Mouse (Mus musculus) intestine, embryonic 16.5 days (tissue): ENCODE measurements around the gene Stard10. TPM values are rescaled to one million over a fixed set of nuclear protein-coding genes. Genes with fewer than 3 reads are reported as not detected.
A peak's percentile ranks its signal among the peaks of the same experiment; 100 is the strongest.

Source experiments
- ATAC-seq: fragments of 200-750 bp; cut with Nextera tagmentation; 2 replicates; pipeline ENCODE4 v1.8.0; 2017; ENCODE audit warnings: moderate TSS enrichment, moderate library complexity
- H3K27ac ChIP-seq: fragments of 300-500 bp; sonication (generic); 2 replicates; pipeline ENCODE4 v1.5.1; 2014; ENCODE audit warnings: mild to moderate bottlenecking, low read length
- H3K27me3 ChIP-seq: fragments of 300-500 bp; sonication (generic); replicated peaks from 2 replicates; pipeline ENCODE4 v1.6.1; 2014; ENCODE audit warnings: low read length, control low read depth, mixed read lengths; ENCODE audit not compliant: control insufficient read depth, insufficient read depth
- H3K36me3 ChIP-seq: fragments of 300-500 bp; sonication (generic); 2 replicates; pipeline ENCODE4 v1.6.1; 2014; ENCODE audit warnings: low read length, control low read depth; ENCODE audit not compliant: control insufficient read depth, insufficient read depth
- H3K4me1 ChIP-seq: fragments of 300-500 bp; sonication (generic); 2 replicates; pipeline ENCODE4 v1.6.1; 2014; ENCODE audit warnings: low read length, control low read depth, mixed read lengths; ENCODE audit not compliant: control insufficient read depth, insufficient read depth
- H3K4me2 ChIP-seq: fragments of 300-500 bp; sonication (generic); 2 replicates; pipeline ENCODE4 v1.6.1; 2014; ENCODE audit warnings: low read depth, low read length, control low read depth
- H3K4me3 ChIP-seq: fragments of 300-500 bp; sonication (generic); 2 replicates; pipeline ENCODE4 v1.5.1; 2014; ENCODE audit warnings: mild to moderate bottlenecking, low read length
- H3K9ac ChIP-seq: fragments of 300-500 bp; sonication (generic); 2 replicates; pipeline ENCODE4 v1.6.1; 2014; ENCODE audit warnings: low read depth, low read length
- H3K9me3 ChIP-seq: fragments of 300-500 bp; sonication (generic); 2 replicates; pipeline ENCODE4 v1.6.1; 2016; ENCODE audit warnings: low read length, control low read depth; ENCODE audit not compliant: control insufficient read depth
- WGBS: fragments of 180-500 bp; shearing (Covaris S2); extraction: QIAGEN DNeasy Blood & Tissue Kit; methylation state at CpG from one replicate; pipeline ENCODE4 v1.1.7; 2014; 5-methylcytosine and 5-hydroxymethylcytosine counted together
- polyA plus RNA-seq: library from polyadenylated mRNA; unstranded; fragments of >200 nt; fragmentation: Nextera tagmentation; extraction: Ambion mirVana; gene quantifications from 2 replicates; pipeline ENCODE4 v1.2.1, GENCODE M21; 2015

The Stard10 gene
- polyA plus RNA-seq, 1 experiment from 2014 or later: 106 TPM

GRCm38 (mm10) chr7:101379732-101380131 is 62.8 kb downstream of the Stard10 start:
- H3K27ac ChIP-seq: peak overlapping the region; percentile 7; the same call in 1 of the 2 replicates
- H3K27me3 ChIP-seq: no peaks in the 10 kb centered on the region
- 57% methylated on average over 2 of the region's 2 CpGs for WGBS

GRCm38 (mm10) chr7:101381512-101381911 is 64.6 kb downstream of the Stard10 start:
- H3K4me2 ChIP-seq: no peak overlapping the region
- peaks cover 46% of the 10 kb centered on the region for H3K4me1 ChIP-seq
- no peaks in the 10 kb centered on the region for H3K27me3 ChIP-seq
- H3K36me3 ChIP-seq: no peaks in the 10 kb centered on the region; the same call in 1 of the 2 replicates
- no peak overlapping the region for H3K27ac ChIP-seq
- H3K4me3 ChIP-seq: no peak overlapping the region
- no peaks in the 10 kb centered on the region for H3K9me3 ChIP-seq
- H3K9ac ChIP-seq: no peak overlapping the region
- 83% methylated on average over 6 of the region's 6 CpGs for WGBS
- no peak for ATAC-seq

More at GRCm38 (mm10) chr7:101379732-101380131, 62.8 kb downstream of the Stard10 start:
- no peak for ATAC-seq
- Histone ChIP-seq H3K4me3 (no peak overlapping the region), H3K4me1 (peaks cover 31% of the 10 kb centered on the region), H3K9me3 (no peaks in the 10 kb centered on the region), H3K4me2 (peak overlapping the region; percentile 84), H3K9ac (peak overlapping the region; percentile 77; the same call in 1 of the 2 replicates), H3K36me3 (no peaks in the 10 kb centered on the region)

GRCm38 (mm10) chr7:101382378-101382777 is 65.5 kb downstream of the Stard10 start:
- no peaks in the 10 kb centered on the region for H3K9me3 ChIP-seq
- no peak overlapping the region for H3K27ac ChIP-seq
- no peaks in the 10 kb centered on the region for H3K27me3 ChIP-seq
- H3K9ac ChIP-seq: 0 out of 2 replicates have a peak overlapping the region, but pooled peaks have one; percentile 24
- H3K4me1 ChIP-seq: peaks cover 42% of the 10 kb centered on the region
- 61% methylated on average over 8 of the region's 8 CpGs for WGBS
- no peak for ATAC-seq
- H3K36me3 ChIP-seq: no peaks in the 10 kb centered on the region; the same call in 1 of the 2 replicates
- no peak overlapping the region for H3K4me2 ChIP-seq
- no peak overlapping the region for H3K4me3 ChIP-seq

GRCm38 (mm10) chr7:101383756-101384155 is 66.9 kb downstream of the Stard10 start:
- 73% methylated on average over 3 of the region's 3 CpGs for WGBS
- Histone ChIP-seq H3K27me3 (no peaks in the 10 kb centered on the region), H3K27ac (no peak overlapping the region), H3K9me3 (no peaks in the 10 kb centered on the region), H3K36me3 (peaks cover 8% of the 10 kb centered on the region), H3K9ac (0 out of 2 replicates have a peak overlapping the region, but pooled peaks have one; percentile 10), H3K4me2 (no peak overlapping the region), H3K4me3 (no peak overlapping the region), H3K4me1 (peaks cover 30% of the 10 kb centered on the region)
- ATAC-seq: no peak

- Histone ChIP-seq H3K36me3 (peaks cover 13% of the 10 kb centered on the region), H3K9ac (peak overlapping the region; percentile 46; the same call in 1 of the 2 replicates), H3K4me3 (no peak overlapping the region), H3K4me1 (peaks cover 20% of the 10 kb centered on the region), H3K27me3 (no peaks in the 10 kb centered on the region), H3K27ac (peak overlapping the region; percentile 69), H3K4me2 (no peak overlapping the region), H3K9me3 (no peaks in the 10 kb centered on the region)
- 48% methylated on average over 10 of the region's 10 CpGs for WGBS
- no peak; the same call in 1 of the 2 replicates for ATAC-seq
Measured at GRCm38 (mm10) chr7:101384931-101385330, 68.0 kb downstream of the Stard10 start.

GRCm38 (mm10) chr7:101385331-101385733 is 68.4 kb downstream of the Stard10 start:
- Histone ChIP-seq H3K9ac (no peak overlapping the region; the same call in 1 of the 2 replicates), H3K9me3 (no peaks in the 10 kb centered on the region), H3K4me1 (peaks cover 20% of the 10 kb centered on the region), H3K36me3 (peaks cover 13% of the 10 kb centered on the region), H3K27me3 (no peaks in the 10 kb centered on the region), H3K4me2 (peak overlapping the region; percentile 8; the same call in 1 of the 2 replicates), H3K4me3 (no peak overlapping the region), H3K27ac (peak overlapping the region; percentile 69)
- peak; percentile 68 for ATAC-seq
- WGBS: 17% methylated on average over 6 of the region's 6 CpGs

GRCm38 (mm10) chr7:101385866-101386452 is 69.1 kb downstream of the Stard10 start:
- Histone ChIP-seq H3K4me3 (no peak overlapping the region), H3K9me3 (no peaks in the 10 kb centered on the region), H3K27me3 (no peaks in the 10 kb centered on the region), H3K36me3 (peaks cover 13% of the 10 kb centered on the region), H3K4me2 (peak overlapping the region; percentile 8; the same call in 1 of the 2 replicates), H3K4me1 (peaks cover 20% of the 10 kb centered on the region), H3K27ac (peak overlapping the region; percentile 55), H3K9ac (no peak overlapping the region; the same call in 1 of the 2 replicates)
- peak; percentile 29 for ATAC-seq
- 49% methylated on average over 10 of the region's 10 CpGs for WGBS

GRCm38 (mm10) chr7:101389256-101389655 is 72.4 kb downstream of the Stard10 start:
- Histone ChIP-seq H3K27me3 (no peaks in the 10 kb centered on the region), H3K4me1 (peaks cover 35% of the 10 kb centered on the region), H3K36me3 (peaks cover 13% of the 10 kb centered on the region), H3K4me3 (no peak overlapping the region), H3K4me2 (no peak overlapping the region), H3K9me3 (no peaks in the 10 kb centered on the region), H3K9ac (no peak overlapping the region), H3K27ac (no peak overlapping the region)
- WGBS: 84% methylated on average over 6 of the region's 6 CpGs
- no peak for ATAC-seq

- H3K27me3 ChIP-seq: no peaks in the 10 kb centered on the region
- H3K4me1 ChIP-seq: peaks cover 22% of the 10 kb centered on the region
- WGBS: 39% methylated on average over 4 of the region's 4 CpGs
- H3K9me3 ChIP-seq: no peaks in the 10 kb centered on the region
- peaks cover 22% of the 10 kb centered on the region; the same call in 1 of the 2 replicates for H3K36me3 ChIP-seq
- ATAC-seq: no peak
- H3K9ac ChIP-seq: no peak overlapping the region
- H3K27ac ChIP-seq: peak overlapping the region; percentile 91
- H3K4me2 ChIP-seq: no peak overlapping the region
- no peak overlapping the region for H3K4me3 ChIP-seq
Measured at GRCm38 (mm10) chr7:101391909-101392479, 75.1 kb downstream of the Stard10 start.
